Mouse (Mus musculus): Measurements from ENCODE around the gene Pmm1. TPM values are rescaled to one million over a fixed set of nuclear protein-coding genes. Genes with fewer than 3 reads are reported as not detected.

The Pmm1 gene
- total RNA-seq, 2 experiments from 2014 or later = 22.0 to 31.4 TPM

Other genes with a start within 250 kb of the Pmm1 start
- 10 to 100 TPM; 83.1 to 91.3 TPM for gene Zc3h7b, start 215.9 kb downstream of the Pmm1 start, total RNA-seq (2021)
- 10 to 100 TPM; 41.5 to 43.3 TPM for gene Rangap1, start 215.4 kb downstream of the Pmm1 start, total RNA-seq (2021)
- 10 to 100 TPM; 51.7 to 74.0 TPM for gene Tef, start 158.5 kb downstream of the Pmm1 start, total RNA-seq (2021)
- gene Tob2, start 102.1 kb downstream of the Pmm1 start, total RNA-seq (2021) = 10 to 100 TPM; 56.5 to 78.6 TPM
- 10 to 100 TPM; 51.7 to 56.0 TPM for gene Phf5a, start 89.0 kb downstream of the Pmm1 start, total RNA-seq (2021)
- gene Aco2, start 88.6 kb downstream of the Pmm1 start, total RNA-seq (2021) = 1,000 to 10,000 TPM; 1,895 to 1,910 TPM
- 10 to 100 TPM in 1 of 2 experiments, 1 to 10 TPM in 1; 9.7 to 10.0 TPM for gene Polr3h, start 34.7 kb downstream of the Pmm1 start, total RNA-seq (2021)
- 10 to 100 TPM in 1 of 2 experiments, 1 to 10 TPM in 1; 7.8 to 19.8 TPM for gene Csdc2, start 24.2 kb downstream of the Pmm1 start, total RNA-seq (2021)
- not detected for gene 1700029P11Rik, start 19.6 kb upstream of the Pmm1 start, total RNA-seq (2021)
- 10 to 100 TPM; 22.6 to 29.3 TPM for gene Xrcc6, start 26.9 kb upstream of the Pmm1 start, total RNA-seq (2021)
- 10 to 100 TPM; 24.6 to 26.7 TPM for gene Desi1, start 72.9 kb upstream of the Pmm1 start, total RNA-seq (2021)
- gene Snu13, start 86.7 kb upstream of the Pmm1 start, total RNA-seq (2021) = 10 to 100 TPM; 55.3 to 57.3 TPM
- not detected for gene 4930407I10Rik, start 98.2 kb upstream of the Pmm1 start, total RNA-seq (2021)
- gene Mei1, start 109.1 kb upstream of the Pmm1 start, total RNA-seq (2021) = not detected
- gene Ccdc134, start 167.0 kb upstream of the Pmm1 start, total RNA-seq (2021) = 1 to 10 TPM; 5.1 to 5.5 TPM
- gene Srebf2, start 186.3 kb upstream of the Pmm1 start, total RNA-seq (2021) = 10 to 100 TPM; 35.1 to 38.8 TPM

Measured in heart, postnatal 10 days (tissue).